Mouse (Mus musculus): ENCODE results near the gene Vps35l.

Vps35l gene

GRCm38 (mm10) chr7:118824451-118824850, 84.4 kb downstream of the Vps35l start:
- no peak for DNase-seq

- no peak for DNase-seq
Measured at GRCm38 (mm10) chr7:118827975-118828416, 88.0 kb downstream of the Vps35l start.

GRCm38 (mm10) chr7:118837901-118838300, 97.9 kb downstream of the Vps35l start:
- no peak for DNase-seq

GRCm38 (mm10) chr7:118841030-118841745, 101.2 kb downstream of the Vps35l start:
- no peak for DNase-seq

- no peak for DNase-seq
Measured at GRCm38 (mm10) chr7:118841796-118842195, 101.8 kb downstream of the Vps35l start.

- DNase-seq: no peak
Measured at GRCm38 (mm10) chr7:118842938-118843337, 102.9 kb downstream of the Vps35l start.

GRCm38 (mm10) chr7:118845141-118845540, 105.1 kb downstream of the Vps35l start:
- DNase-seq: no peak

- no peak for DNase-seq
Measured at GRCm38 (mm10) chr7:118846329-118846728, 106.3 kb downstream of the Vps35l start.

GRCm38 (mm10) chr7:118848796-118849195, 108.8 kb downstream of the Vps35l start:
- no peak for DNase-seq

- no peak for DNase-seq
Measured at GRCm38 (mm10) chr7:118849543-118850250, 109.7 kb downstream of the Vps35l start.

- DNase-seq: no peak
Measured at GRCm38 (mm10) chr7:118850676-118851290, 110.8 kb downstream of the Vps35l start.

- DNase-seq: no peak
Measured at GRCm38 (mm10) chr7:118851571-118851970, 111.5 kb downstream of the Vps35l start.

- DNase-seq: no peak
Measured at GRCm38 (mm10) chr7:118852611-118853010, 112.6 kb downstream of the Vps35l start.

- DNase-seq: no peak
Measured at GRCm38 (mm10) chr7:118854606-118855005, 114.6 kb downstream of the Vps35l start.

- DNase-seq: peak; percentile 85 to 86
Measured at GRCm38 (mm10) chr7:118855171-118855876, 115.3 kb downstream of the Vps35l start, which contains the start of gene Iqck. Gene Iqck (plus strand): TSS chr7:118855752.

GRCm38 (mm10) chr7:118855877-118856304, 115.9 kb downstream of the Vps35l start, which contains the start of gene Knop1:
Gene Knop1 (minus strand): TSS chr7:118856254.
- no peak for DNase-seq

- no peak for DNase-seq
Measured at GRCm38 (mm10) chr7:118858640-118859039, 118.6 kb downstream of the Vps35l start.

- no peak for DNase-seq
Measured at GRCm38 (mm10) chr7:118865362-118865761, 125.3 kb downstream of the Vps35l start.

- no peak for DNase-seq
Measured at GRCm38 (mm10) chr7:118879466-118880029, 139.5 kb downstream of the Vps35l start.

- no peak for DNase-seq
Measured at GRCm38 (mm10) chr7:118883957-118884356, 143.9 kb downstream of the Vps35l start.

- no peak for DNase-seq
Measured at GRCm38 (mm10) chr7:118884969-118885368, 144.9 kb downstream of the Vps35l start.

- no peak for DNase-seq
Measured at GRCm38 (mm10) chr7:118887303-118888055, 147.5 kb downstream of the Vps35l start.

All from thymus, postnatal 36 days (tissue).